Mouse (Mus musculus): ENCODE data around the gene Trim28. TPM values are rescaled to one million over a fixed set of nuclear protein-coding genes. Genes with fewer than 3 reads are reported as not detected.
A peak's percentile ranks its signal among the peaks of the same experiment; 100 is the strongest.

Trim28 gene
- polyA plus RNA-seq, 1 experiment from 2014 or later = 298 TPM

DNA sequence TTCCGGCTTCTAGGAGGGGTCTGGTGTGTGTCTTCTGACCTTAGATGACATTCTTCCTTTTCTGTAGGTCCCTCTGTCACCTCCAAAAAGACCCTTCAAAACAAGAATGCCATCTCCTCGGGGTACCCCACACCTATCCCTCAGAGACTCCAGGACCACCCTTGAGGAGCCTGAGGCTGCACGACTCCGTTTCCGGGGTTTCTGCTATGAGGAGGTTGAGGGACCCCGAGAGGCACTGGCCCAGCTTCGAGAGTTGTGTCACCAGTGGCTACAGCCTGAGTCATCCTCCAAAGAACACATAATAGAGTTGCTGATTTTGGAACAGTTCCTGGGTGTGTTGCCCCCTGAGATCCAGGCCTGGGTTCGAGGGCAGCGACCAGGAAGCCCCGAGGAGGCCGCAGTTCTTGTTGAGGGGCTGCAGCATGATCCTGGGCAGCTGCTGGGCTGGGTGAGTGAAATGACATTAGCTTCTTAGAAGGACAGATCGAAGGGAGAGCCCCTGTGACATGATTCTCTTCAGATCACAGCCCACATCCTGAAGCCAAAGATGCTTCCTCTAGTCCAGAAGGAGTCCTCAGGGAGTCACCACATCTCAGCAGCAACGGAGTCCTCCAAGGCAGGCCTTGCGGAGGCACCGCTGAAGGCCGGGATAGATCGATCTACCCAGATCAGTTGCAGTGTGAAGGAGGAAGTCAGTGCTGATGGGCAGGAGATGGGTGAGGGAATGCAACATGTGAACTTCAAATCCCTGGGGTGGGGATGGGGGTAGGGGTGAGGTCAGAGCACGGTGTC is 19.8 kb upstream of the Trim28 start:
- WGBS = 79% methylated on average over 18 of the region's 18 CpGs
- Histone ChIP-seq H3K36me3 (peaks cover 11% of the 10 kb centered on the region), H3K27ac (peak overlapping the region; percentile 98; the same call in 1 of the 2 replicates), H3K4me3 (replicated peaks) (peak overlapping the region; percentile 75), H3K4me2 (peak overlapping the region; percentile 80), H3K9me3 (replicated peaks) (no peaks in the 10 kb centered on the region), H3K4me1 (peaks cover 19% of the 10 kb centered on the region), H3K27me3 (no peaks in the 10 kb centered on the region), H3K9ac (peak overlapping the region; percentile 68; the same call in 1 of the 2 replicates)
- ATAC-seq (replicated peaks; ENCODE audit: low FRiP score) = no peak

DNA sequence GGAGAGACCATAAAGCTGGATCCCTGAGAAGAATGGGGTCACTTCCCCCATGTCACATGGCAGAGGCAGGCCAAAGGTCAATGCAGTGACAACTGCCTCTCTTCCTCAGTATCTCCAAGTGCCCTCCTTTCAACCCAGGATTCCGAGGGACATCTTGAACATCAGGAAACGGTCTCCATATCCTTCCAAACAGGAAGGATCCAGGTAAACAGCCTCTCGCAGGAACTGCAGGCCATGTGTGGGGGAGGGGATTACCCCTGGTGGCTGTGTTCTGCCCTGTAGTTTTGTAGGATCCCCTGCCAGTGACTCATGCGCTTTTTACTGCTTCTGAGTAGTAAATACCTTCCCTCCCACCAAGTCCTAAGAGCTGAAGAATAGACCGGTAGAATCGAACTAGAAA is 19.1 kb upstream of the Trim28 start:
- Histone ChIP-seq H3K9ac (no peak overlapping the region), H3K27me3 (no peaks in the 10 kb centered on the region), H3K27ac (no peak overlapping the region), H3K4me1 (peaks cover 19% of the 10 kb centered on the region), H3K36me3 (peaks cover 11% of the 10 kb centered on the region), H3K4me3 (replicated peaks) (no peak overlapping the region), H3K4me2 (no peak overlapping the region), H3K9me3 (replicated peaks) (no peaks in the 10 kb centered on the region)
- no peak for ATAC-seq (replicated peaks; ENCODE audit: low FRiP score)
- 33% methylated on average over 6 of the region's 6 CpGs for WGBS

DNA sequence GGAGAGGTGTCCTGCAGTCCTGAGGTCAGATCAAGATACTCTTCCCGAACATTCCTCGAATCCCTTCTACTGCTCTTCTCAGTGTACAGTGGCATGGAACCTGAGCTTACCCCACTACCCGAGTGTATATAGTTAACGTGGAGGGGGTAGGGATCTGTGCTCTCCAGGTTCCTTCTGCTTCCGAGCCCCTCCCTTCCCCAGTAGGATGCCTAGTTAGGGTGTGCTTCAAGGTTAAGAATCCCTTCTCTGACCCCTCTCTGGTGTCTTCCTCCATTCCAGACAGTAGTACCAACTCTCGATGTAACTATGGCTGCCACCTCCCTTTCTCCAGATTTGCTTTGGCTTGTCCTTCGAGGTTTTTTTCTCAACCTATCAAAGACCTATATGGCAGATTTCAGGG is 18.6 kb upstream of the Trim28 start:
- no peaks in the 10 kb centered on the region for H3K9me3 ChIP-seq (replicated peaks)
- no peak overlapping the region for H3K9ac ChIP-seq
- H3K4me2 ChIP-seq = no peak overlapping the region
- no peaks in the 10 kb centered on the region for H3K27me3 ChIP-seq
- no peak overlapping the region for H3K27ac ChIP-seq
- ATAC-seq (replicated peaks; ENCODE audit: low FRiP score) = no peak
- H3K4me3 ChIP-seq (replicated peaks) = no peak overlapping the region
- peaks cover 11% of the 10 kb centered on the region for H3K36me3 ChIP-seq
- WGBS = 80% methylated on average over 7 of the region's 7 CpGs
- peaks cover 19% of the 10 kb centered on the region for H3K4me1 ChIP-seq

DNA sequence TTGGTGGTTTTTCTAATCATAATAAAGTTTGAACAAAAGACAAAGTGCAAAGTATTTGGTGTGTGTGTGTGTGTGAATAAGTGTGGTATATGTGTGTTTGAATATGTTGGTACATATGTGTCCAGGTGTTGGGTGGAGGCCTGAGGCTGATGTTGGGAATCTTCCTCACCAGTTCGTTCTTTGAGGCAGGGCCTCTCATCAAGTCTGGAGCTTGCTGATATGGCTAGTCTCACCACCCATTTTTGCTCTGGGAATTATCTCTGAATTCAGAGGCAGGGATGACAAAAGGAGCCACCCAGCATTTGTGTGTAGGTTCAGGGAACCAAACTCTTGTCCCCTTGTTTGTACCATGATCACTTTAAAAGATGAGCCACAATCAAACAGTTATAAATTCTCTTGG is 13.2 kb upstream of the Trim28 start:
- ATAC-seq (replicated peaks; ENCODE audit: low FRiP score) = no peak
- WGBS = 83% methylated on average over 1 of the region's 1 CpGs
- Histone ChIP-seq H3K4me1 (no peaks in the 10 kb centered on the region), H3K9me3 (replicated peaks) (no peaks in the 10 kb centered on the region), H3K4me3 (replicated peaks) (no peak overlapping the region), H3K9ac (no peak overlapping the region), H3K36me3 (peaks cover 8% of the 10 kb centered on the region; the same call in 1 of the 2 replicates), H3K4me2 (no peak overlapping the region), H3K27me3 (no peaks in the 10 kb centered on the region), H3K27ac (no peak overlapping the region)

DNA sequence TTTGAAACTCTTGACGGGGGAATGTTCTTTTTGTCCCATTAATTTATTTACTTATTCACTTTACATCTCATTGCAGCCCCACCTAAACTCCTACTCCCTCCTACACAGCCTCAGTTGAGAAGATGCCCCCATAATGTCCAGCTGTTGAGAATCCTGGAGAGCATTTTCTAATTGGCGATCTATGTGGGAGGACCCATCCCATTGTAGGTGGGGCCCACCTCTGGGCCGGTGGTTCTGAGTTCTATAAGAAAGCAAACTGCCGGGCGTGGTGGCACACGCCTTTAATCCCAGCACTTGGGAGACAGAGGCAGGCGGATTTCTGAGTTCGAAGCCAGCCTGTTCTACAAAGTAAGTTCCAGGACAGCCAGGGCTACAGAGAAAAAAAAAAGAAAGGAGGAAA is 12.0 kb upstream of the Trim28 start:
- Histone ChIP-seq H3K4me2 (no peak overlapping the region), H3K27me3 (no peaks in the 10 kb centered on the region), H3K9me3 (replicated peaks) (no peaks in the 10 kb centered on the region), H3K9ac (no peak overlapping the region), H3K36me3 (peaks cover 8% of the 10 kb centered on the region; the same call in 1 of the 2 replicates), H3K4me3 (replicated peaks) (no peak overlapping the region), H3K4me1 (no peaks in the 10 kb centered on the region), H3K27ac (no peak overlapping the region)
- ATAC-seq (replicated peaks; ENCODE audit: low FRiP score) = no peak
- 80% methylated on average over 8 of the region's 8 CpGs for WGBS

DNA sequence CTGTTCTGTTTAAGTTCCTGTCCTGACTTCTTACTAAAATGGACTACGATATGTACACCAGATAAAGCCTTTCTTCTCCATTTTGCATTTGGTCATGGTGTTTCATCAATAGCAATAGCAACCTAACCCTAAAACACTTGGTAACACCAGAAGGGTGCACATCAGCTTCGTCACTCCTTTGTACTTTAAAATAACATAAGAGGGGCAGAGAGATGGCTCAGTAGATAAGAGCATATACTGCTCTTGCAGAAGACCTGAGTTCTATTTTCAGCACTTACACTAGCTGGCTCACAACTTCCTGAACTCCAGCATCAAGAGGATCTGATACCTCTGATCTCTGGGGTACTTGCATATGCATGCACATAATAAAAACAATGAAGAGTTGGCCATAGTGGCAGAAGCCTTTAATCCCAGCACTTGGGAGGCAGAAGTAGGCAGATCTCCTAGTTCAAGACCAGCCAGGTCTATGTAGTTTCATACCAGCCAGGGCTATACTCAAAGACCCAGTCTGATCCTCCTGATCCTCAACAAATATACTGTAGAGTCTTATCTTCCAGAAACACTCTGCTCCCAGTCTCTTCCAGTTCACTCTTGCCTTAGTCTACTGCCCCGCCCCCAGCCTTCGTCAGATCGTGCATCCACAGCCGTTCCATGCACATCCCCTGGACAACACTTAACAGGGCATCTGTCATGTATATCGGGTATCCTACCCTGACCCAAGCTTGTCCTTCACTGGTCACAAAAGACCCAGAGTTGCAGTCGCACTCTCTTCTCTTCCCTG is 11.3 kb upstream of the Trim28 start:
- ATAC-seq (replicated peaks; ENCODE audit: low FRiP score) = 0 out of 2 replicates have a peak, but pooled peaks have one; percentile 29
- H3K4me3 ChIP-seq (replicated peaks) = no peak overlapping the region
- no peaks in the 10 kb centered on the region for H3K4me1 ChIP-seq
- 77% methylated on average over 8 of the region's 8 CpGs for WGBS
- no peak overlapping the region for H3K27ac ChIP-seq
- H3K4me2 ChIP-seq = no peak overlapping the region
- H3K27me3 ChIP-seq = no peaks in the 10 kb centered on the region
- H3K36me3 ChIP-seq = peaks cover 2% of the 10 kb centered on the region; the same call in 1 of the 2 replicates
- H3K9ac ChIP-seq = no peak overlapping the region
- no peaks in the 10 kb centered on the region for H3K9me3 ChIP-seq (replicated peaks)

DNA sequence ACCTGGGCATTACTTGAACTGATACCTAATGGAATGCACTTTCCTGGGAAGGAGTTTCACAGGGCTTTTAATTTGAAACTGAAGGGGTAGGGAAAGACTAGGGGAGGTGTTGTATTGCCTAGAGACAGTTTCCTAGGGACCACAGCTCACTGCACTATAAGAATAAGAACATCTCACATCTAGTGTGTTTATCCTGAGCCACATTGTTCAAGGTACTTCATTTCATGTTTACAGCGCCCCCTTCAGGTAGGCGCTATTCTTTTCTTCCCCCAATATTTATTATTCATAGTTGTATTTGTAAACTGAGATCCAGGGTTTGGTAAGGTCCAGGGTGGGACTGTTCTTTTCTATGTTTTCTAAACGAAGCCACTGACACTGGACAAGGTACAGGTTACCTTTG is 6.7 kb upstream of the Trim28 start:
- no peaks in the 10 kb centered on the region for H3K36me3 ChIP-seq
- H3K9me3 ChIP-seq (replicated peaks) = no peaks in the 10 kb centered on the region
- H3K9ac ChIP-seq = no peak overlapping the region
- 7% methylated on average over 3 of the region's 3 CpGs for WGBS
- H3K4me2 ChIP-seq = no peak overlapping the region
- H3K4me3 ChIP-seq (replicated peaks) = no peak overlapping the region
- no peak for ATAC-seq (replicated peaks; ENCODE audit: low FRiP score)
- H3K27me3 ChIP-seq = no peaks in the 10 kb centered on the region
- H3K27ac ChIP-seq = no peak overlapping the region
- no peaks in the 10 kb centered on the region for H3K4me1 ChIP-seq

DNA sequence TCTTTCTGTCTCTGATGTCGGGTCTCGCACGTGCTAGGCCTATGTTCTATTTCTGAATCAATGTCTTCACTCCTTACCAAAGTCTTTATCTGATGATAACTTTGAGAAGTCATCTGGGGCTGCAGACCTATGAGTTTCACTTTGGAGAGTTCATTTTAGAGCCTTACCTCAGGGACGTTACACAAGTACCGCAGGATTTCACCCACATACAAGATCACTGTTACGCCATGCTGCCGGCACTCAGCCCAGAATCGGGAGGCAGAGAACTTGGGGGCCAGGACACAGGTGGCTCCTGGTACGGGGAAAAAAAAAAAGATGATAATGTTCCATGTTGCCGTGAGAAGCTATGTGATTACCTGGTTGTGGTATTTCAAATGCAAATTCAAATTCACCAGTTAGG is 5.8 kb upstream of the Trim28 start:
- 88% methylated on average over 10 of the region's 10 CpGs for WGBS
- Histone ChIP-seq H3K27me3 (no peaks in the 10 kb centered on the region), H3K9ac (no peak overlapping the region), H3K36me3 (no peaks in the 10 kb centered on the region), H3K27ac (no peak overlapping the region), H3K4me3 (replicated peaks) (no peak overlapping the region), H3K4me1 (no peaks in the 10 kb centered on the region), H3K4me2 (no peak overlapping the region), H3K9me3 (replicated peaks) (no peaks in the 10 kb centered on the region)
- ATAC-seq (replicated peaks; ENCODE audit: low FRiP score) = no peak

DNA sequence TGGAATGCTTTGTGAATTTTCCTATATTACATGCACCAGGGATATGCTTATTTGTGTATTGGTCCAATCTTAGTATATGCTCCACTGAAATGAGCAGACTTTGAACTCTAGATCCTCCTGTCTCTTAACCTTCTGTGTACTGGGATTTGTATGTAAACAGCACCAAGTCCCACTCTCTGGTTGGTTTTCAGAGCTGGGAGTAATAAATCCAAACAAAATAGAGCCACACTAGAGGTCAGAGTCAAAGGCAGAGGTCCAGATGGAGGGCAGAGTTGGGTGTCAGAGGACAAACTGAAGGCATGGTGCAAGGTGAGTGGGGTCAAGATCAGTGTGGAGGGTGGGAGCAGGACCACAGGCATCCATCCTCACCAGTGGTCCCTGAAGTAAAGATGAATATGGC is 3.1 kb upstream of the Trim28 start:
- H3K36me3 ChIP-seq = no peaks in the 10 kb centered on the region
- no peak for ATAC-seq (replicated peaks; ENCODE audit: low FRiP score)
- H3K4me3 ChIP-seq (replicated peaks) = no peak overlapping the region
- H3K9me3 ChIP-seq (replicated peaks) = no peaks in the 10 kb centered on the region
- H3K4me2 ChIP-seq = no peak overlapping the region
- no peak overlapping the region for H3K9ac ChIP-seq
- H3K27me3 ChIP-seq = no peaks in the 10 kb centered on the region
- H3K27ac ChIP-seq = no peak overlapping the region
- no peaks in the 10 kb centered on the region for H3K4me1 ChIP-seq

DNA sequence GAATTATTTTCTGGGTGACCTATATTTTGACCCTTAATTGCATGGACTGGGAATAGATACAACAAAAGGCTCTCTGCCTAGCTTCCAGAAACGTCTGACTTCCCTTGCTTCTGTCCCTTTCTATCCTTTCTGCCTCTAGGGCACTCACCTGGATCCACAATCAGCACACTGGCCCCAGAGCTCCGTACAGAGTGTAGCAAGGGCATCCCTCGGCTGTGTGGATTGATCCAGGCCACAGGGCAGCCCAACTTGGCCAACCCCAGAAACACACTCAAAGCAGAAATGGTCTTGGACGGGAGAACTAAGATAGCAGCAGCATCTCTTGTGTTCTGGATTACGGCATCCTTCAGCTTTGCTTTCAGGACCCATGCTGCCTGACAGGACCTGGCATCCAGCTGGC is 1.7 kb upstream of the Trim28 start:
- Histone ChIP-seq H3K36me3 (no peaks in the 10 kb centered on the region), H3K4me2 (no peak overlapping the region), H3K4me3 (replicated peaks) (no peak overlapping the region), H3K9ac (no peak overlapping the region), H3K27ac (no peak overlapping the region), H3K27me3 (no peaks in the 10 kb centered on the region), H3K9me3 (replicated peaks) (no peaks in the 10 kb centered on the region), H3K4me1 (no peaks in the 10 kb centered on the region)
- WGBS = 69% methylated on average over 5 of the region's 5 CpGs
- ATAC-seq (replicated peaks; ENCODE audit: low FRiP score) = no peak

DNA sequence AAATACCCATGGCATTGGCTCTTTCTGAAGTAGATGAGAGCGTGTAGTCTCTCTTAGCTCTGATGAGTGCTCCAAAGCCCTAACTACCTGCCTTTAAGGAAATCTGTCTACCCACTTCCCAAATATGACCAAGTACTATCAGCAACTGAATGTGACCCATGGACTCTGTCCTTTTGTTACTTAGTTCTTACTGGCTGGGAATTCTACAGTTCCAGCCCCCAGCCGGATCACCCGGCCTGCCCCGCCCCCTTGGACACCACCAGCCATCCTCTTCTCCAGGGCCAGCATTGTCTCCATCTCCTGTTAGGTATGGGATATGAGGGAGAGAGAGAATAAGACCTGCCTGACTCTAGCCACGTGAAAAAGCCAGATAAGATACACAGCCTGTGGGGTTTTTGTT is 861 bp upstream of the Trim28 start, which contains the start of gene Slc27a5:
Slc27a5 (minus strand) TSS at position 140 of the 400 bp plus-strand sequence.
- no peak for ATAC-seq (replicated peaks; ENCODE audit: low FRiP score)
- WGBS = 81% methylated on average over 5 of the region's 5 CpGs
- Histone ChIP-seq H3K4me1 (no peaks in the 10 kb centered on the region), H3K9ac (no peak within 1 kb of the TSS), H3K36me3 (no peaks in the 10 kb centered on the region), H3K27ac (no peak within 1 kb of the TSS), H3K4me3 (replicated peaks) (no peak within 1 kb of the TSS), H3K9me3 (replicated peaks) (no peaks in the 10 kb centered on the region), H3K27me3 (no peaks in the 10 kb centered on the region), H3K4me2 (no peak within 1 kb of the TSS)

DNA sequence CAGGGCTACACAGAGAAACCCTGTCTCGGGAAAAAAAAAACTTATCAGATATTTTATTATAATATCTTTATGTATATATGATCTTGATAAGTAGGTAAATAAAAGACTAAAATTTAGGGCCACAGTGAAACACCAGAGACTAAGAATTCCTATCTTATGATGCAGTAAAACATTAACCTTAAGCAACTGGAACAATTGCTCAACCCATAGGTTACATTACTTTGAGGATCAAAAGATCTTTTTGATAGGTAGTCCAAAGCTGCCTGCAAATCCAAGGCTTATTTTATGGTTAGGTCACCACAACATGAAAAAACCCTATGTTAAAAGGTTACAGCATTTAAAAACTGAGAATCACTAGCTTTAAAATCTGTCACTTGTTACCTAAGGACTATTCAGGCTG is 2.7 kb downstream of the Trim28 start:
- H3K36me3 ChIP-seq = peaks cover 27% of the 10 kb centered on the region
- no peaks in the 10 kb centered on the region for H3K9me3 ChIP-seq (replicated peaks)
- no peak overlapping the region for H3K27ac ChIP-seq
- no peaks in the 10 kb centered on the region; the same call in 1 of the 2 replicates for H3K4me1 ChIP-seq
- no peak overlapping the region for H3K4me3 ChIP-seq (replicated peaks)
- 74% methylated on average over 1 of the region's 1 CpGs for WGBS
- H3K27me3 ChIP-seq = no peaks in the 10 kb centered on the region
- no peak overlapping the region for H3K4me2 ChIP-seq
- ATAC-seq (replicated peaks; ENCODE audit: low FRiP score) = no peak
- H3K9ac ChIP-seq = no peak overlapping the region
